Mouse (Mus musculus) monocyte, adult 5-6 weeks (primary cell): ENCODE data around the gene Pltp. TPM values are rescaled to one million over a fixed set of nuclear protein-coding genes. Genes with fewer than 3 reads are reported as not detected.

ENCODE experiments used
- ATAC-seq: fragments of 153-309, 156-312 bp; replicated peaks from 2 replicates; pipeline ENCODE4 v1.8.0; 2017; ENCODE audit warnings: mild to moderate bottlenecking; ENCODE audit not compliant: low TSS enrichment, insufficient number of reproducible peaks, severe bottlenecking, poor library complexity, low FRiP score
- total RNA-seq: library from RNA; stranded (forward); fragments of 200-1000, 200-491, 200-594 nt; gene quantifications from 3 replicates; pipeline ENCODE4 v1.2.3, GENCODE M21; 2017

Gene Pltp
- total RNA-seq = 37.3 to 58.3 TPM (median 46.8 TPM) in 3 replicates

- ATAC-seq = peak; percentile 76
Observed at GRCm38 (mm10) chr2:164857101-164857821, at the start of gene Pltp. TSS of gene Pltp (minus strand) at chr2:164857711.

- ATAC-seq = no peak
Observed at GRCm38 (mm10) chr2:164906071-164906470, 48.6 kb upstream of the Pltp start.

GRCm38 (mm10) chr2:164903496-164903895 lies 46.0 kb upstream of the Pltp start:
- ATAC-seq = no peak

- no peak for ATAC-seq
Observed at GRCm38 (mm10) chr2:164901380-164901779, 43.9 kb upstream of the Pltp start.

- no peak for ATAC-seq
Observed at GRCm38 (mm10) chr2:164899723-164900459, 42.4 kb upstream of the Pltp start.

GRCm38 (mm10) chr2:164899034-164899433 lies 41.5 kb upstream of the Pltp start:
- ATAC-seq = no peak

- ATAC-seq = no peak
Observed at GRCm38 (mm10) chr2:164898008-164898407, 40.5 kb upstream of the Pltp start.

- ATAC-seq = no peak
Observed at GRCm38 (mm10) chr2:164895885-164896284, 38.4 kb upstream of the Pltp start.

- ATAC-seq = no peak
Observed at GRCm38 (mm10) chr2:164894644-164895043, 37.1 kb upstream of the Pltp start.

GRCm38 (mm10) chr2:164894048-164894447 lies 36.5 kb upstream of the Pltp start:
- ATAC-seq = no peak

- ATAC-seq = no peak
Observed at GRCm38 (mm10) chr2:164892696-164893216, 35.2 kb upstream of the Pltp start.

GRCm38 (mm10) chr2:164891908-164892695 lies 34.6 kb upstream of the Pltp start:
- no peak for ATAC-seq

- ATAC-seq = no peak
Observed at GRCm38 (mm10) chr2:164891056-164891834, 33.7 kb upstream of the Pltp start.

GRCm38 (mm10) chr2:164890411-164891049 lies 33.0 kb upstream of the Pltp start:
- ATAC-seq = no peak

- no peak for ATAC-seq
Observed at GRCm38 (mm10) chr2:164889960-164890359, 32.4 kb upstream of the Pltp start.

GRCm38 (mm10) chr2:164888996-164889395 lies 31.5 kb upstream of the Pltp start:
- ATAC-seq = no peak

GRCm38 (mm10) chr2:164886617-164887016 lies 29.1 kb upstream of the Pltp start:
- ATAC-seq = no peak

GRCm38 (mm10) chr2:164885788-164886187 lies 28.3 kb upstream of the Pltp start:
- no peak for ATAC-seq
